Mouse (Mus musculus): ENCODE data around the gene Tmed2.

DNA sequence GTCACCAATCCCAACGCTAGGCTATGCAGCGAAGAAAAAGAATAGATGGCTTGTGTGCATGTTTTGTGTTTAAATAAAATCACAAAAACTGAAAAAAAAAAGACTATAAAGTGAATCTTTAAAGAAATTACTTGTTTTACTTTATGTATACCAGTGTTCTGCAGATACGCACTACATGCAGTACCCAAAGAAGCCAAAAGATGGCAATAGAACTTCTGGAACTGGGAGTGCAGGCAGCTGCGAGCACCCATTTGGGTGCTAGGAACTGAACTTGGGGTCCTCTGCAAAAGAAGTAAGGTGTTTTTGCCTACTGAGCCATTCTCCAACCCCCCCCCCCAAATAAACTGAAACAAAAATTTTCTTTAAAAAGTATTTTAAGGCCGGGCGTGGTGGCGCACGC, 17.5 kb upstream of the Tmed2 start:
- TF ChIP-seq POLR2A (IDR thresholded peaks at IDR 0.05; ENCODE audit: control insufficient read depth, low read depth, low read length) (no peak), CTCF (IDR thresholded peaks at IDR 0.05; ENCODE audit: control insufficient read depth, insufficient read depth, insufficient replicate concordance, low read depth, low read length) (no peak)
